Mouse (Mus musculus): ENCODE measurements around the gene 9430097D07Rik.
A peak's percentile ranks its signal among the peaks of the same experiment; 100 is the strongest.

9430097D07Rik gene

DNA sequence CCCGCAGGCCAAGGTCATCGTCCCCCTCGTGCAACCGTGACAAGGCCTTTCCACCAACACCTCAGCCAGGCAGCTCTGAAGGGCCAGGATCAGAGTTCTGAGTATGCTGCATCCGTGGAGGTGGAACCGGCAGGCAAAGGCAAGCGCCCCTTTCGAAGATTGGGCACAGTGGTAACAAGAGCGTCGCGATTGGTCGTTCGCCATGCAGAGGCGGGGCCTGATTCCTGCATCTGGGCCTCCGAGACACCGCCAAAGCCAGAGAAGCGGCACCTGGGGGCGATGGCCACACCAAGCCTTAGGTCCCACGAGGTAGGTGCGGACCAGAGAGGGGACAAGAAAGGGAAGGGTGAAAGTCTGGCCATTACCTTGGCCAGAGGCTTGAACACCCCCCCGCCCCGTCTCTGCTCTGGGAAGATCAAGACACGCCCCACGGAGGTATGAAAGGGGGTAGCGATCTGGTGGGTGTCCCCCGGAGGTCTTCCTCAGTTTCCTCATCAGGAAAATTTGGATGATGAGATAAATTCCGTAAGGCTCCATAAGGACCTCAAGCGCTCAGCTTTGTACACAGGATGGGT, at the start of gene 9430097D07Rik:
TSS of gene 9430097D07Rik (minus strand) at position 99 of the 575 bp plus-strand sequence.
- DNase-seq (ENCODE audit: extremely low spot score): peak; percentile 70

DNA sequence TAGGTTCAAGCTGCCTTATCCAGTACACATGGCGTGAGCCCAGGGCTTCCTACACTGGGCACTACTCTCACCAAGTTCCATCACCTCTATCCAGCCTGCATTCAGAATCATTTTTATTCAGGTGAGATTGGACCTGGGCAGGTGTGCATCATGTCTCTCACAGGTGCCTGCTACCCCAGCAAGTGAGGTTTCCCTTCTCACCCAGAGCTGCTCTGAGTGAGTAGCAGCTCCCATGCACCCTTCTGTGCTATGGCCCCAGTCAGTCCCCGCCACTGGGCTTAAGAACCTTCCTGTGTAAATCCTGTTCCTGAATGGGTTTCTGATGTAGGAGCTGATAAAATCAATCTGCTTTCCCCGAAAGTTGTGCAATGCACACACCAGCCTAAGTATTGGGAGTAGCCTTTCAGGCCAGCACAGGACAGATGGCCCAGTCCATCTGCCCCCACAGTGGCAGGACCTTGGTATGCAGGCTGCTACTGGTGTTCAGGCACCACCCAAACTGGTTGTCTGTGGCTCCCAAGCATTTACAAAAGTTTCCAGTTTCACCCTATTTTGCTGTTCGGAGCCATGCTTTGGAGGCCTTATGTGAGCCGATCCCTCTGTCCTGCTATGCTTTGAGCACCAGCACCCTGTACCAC, 48.7 kb upstream of the 9430097D07Rik start:
- no peak for DNase-seq (ENCODE audit: extremely low spot score)

DNA sequence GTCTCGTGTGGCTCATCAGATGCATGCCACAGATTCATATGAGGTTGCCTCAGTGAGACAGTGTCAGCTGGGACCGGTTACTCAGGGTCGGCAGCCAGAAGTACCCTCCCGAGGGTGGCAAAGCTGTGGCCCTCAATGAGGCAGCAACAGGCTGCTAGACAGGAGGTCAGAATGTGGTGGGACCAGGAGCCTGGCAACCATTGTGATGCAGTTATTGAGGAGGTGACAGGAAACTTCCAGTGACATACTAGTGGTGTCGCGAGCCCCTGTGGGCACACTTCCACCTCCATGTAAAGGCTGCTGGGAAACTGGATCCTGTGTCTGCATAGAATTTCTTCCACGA, 46.0 kb upstream of the 9430097D07Rik start, which contains the start of gene Ak1:
TSS of gene Ak1 (plus strand) at position 242 of the 343 bp plus-strand sequence.
- DNase-seq (ENCODE audit: extremely low spot score): no peak

GRCm38 (mm10) chr2:32620682-32621516, 45.4 kb upstream of the 9430097D07Rik start:
- peak; percentile 65 for DNase-seq (ENCODE audit: extremely low spot score)

DNA sequence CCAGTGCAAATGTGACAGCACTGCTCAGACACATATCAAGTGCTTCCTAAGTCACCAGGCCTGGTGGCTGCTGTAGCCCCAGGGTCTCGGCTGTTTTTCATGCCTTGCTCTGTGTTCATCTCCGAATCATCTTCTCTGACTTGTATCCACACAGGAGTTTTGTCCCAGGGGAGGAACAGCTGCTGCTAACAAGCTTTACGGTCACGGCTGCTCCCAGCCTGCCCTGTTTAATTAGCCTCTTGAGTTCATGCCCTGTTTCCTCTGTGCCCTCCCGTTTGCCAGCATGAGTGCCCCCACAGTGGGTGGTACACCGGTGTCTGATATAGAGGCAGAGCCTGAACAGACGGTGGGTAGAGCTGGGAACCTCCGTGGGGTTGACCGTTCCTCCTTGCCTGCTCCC, 42.6 kb upstream of the 9430097D07Rik start:
- no peak for DNase-seq (ENCODE audit: extremely low spot score)

- no peak for DNase-seq (ENCODE audit: extremely low spot score)
Observed at GRCm38 (mm10) chr2:32617601-32618000, 42.1 kb upstream of the 9430097D07Rik start.

GRCm38 (mm10) chr2:32617109-32617508, 41.6 kb upstream of the 9430097D07Rik start:
- DNase-seq (ENCODE audit: extremely low spot score): no peak

- no peak for DNase-seq (ENCODE audit: extremely low spot score)
Observed at GRCm38 (mm10) chr2:32612274-32612673, 36.8 kb upstream of the 9430097D07Rik start.

- peak; percentile 65 for DNase-seq (ENCODE audit: extremely low spot score)
Observed at GRCm38 (mm10) chr2:32610610-32611229, 35.2 kb upstream of the 9430097D07Rik start.

GRCm38 (mm10) chr2:32608778-32609435, 33.4 kb upstream of the 9430097D07Rik start:
- no peak for DNase-seq (ENCODE audit: extremely low spot score)

DNA sequence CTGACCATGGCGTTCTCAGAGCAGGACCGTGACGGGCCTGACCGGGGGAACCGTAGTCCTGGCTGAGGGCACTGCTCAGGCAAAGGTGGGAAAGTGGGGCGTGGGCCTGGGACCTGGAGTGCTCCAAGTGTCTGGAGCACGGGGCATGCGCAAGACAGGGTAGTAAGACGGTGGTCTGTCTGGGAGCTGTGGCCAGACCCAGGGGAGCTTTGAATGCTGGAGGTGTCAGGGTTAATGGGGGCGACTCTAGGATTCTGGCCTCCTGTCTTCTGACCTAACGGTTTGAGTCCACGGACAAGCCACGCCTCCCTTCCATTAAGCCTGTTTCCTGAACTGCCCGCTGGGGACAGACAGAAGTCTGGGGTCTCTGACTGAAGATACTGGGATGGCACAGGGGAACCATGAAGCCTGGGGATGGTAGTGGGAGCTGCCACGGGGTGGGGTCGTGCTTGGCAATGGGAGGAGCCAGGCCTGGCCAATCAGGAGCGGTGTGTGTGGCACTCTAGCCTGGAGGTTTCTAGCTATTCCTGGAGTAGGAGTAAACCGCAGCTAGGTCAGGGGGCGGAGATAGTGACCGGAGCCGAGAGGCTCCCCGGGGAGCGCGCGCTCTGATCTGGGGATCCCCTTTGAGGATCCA, 32.8 kb upstream of the 9430097D07Rik start:
- peak; percentile 79 for DNase-seq (ENCODE audit: extremely low spot score)

DNA sequence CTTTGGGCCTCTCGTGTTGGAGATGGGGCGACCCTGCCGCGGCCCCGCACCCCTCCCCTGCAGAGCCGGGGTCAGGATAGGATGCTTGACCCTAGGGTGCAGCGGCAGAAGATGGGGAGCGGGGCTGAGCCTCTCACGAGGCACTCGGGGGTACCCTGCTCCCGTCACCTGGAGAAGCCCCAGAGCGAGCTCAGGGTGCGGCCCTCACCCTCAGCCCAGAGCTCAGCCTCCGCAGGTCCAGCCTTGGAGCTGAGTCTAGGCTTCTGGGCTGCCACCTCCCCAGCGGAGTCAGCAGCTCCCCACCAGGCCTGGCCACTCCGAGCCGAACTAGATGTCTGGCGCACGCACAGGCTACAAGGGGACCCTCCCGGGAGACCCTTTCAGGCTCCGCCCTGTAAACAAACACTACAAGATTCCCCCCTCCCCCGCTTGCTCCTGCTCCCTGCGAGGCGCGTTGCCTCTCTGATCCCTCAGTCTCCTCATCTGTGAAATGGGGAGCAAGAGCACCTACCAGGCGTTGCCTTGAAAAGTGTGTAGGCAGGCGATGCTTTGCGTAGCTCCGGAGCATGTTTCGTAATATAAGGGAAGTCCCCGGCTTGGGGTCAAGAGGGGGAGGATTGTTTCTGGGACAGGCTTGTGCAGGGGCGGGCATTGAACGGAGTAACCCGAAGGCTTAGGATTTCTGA, 31.9 kb upstream of the 9430097D07Rik start:
- peak; percentile 67 for DNase-seq (ENCODE audit: extremely low spot score)

- peak; percentile 81 for DNase-seq (ENCODE audit: extremely low spot score)
Observed at GRCm38 (mm10) chr2:32606161-32607142, 31.0 kb upstream of the 9430097D07Rik start.

- no peak for DNase-seq (ENCODE audit: extremely low spot score)
Observed at GRCm38 (mm10) chr2:32604631-32605030, 29.1 kb upstream of the 9430097D07Rik start.

DNA sequence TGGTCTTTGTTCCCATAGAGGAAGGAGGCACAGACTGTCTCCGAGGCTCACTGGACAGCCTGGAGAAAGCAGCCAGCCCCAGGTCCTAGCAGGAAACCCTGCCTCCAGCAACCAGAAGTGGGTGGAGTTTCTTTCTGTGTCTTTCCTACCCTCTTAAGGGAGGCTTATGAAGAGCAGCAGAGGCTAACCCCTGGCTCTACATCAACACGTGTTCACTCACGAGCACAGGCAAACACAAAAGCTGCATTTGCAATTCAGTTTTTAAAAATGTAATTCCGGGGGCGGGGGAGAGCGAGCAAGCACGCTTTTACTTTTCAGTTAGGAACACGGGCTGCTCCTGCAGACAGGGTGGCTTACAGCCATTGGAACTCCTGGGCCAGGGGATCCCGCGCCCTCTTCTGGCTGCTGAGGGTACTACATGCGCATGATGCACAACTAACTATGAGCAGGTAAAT, 27.1 kb upstream of the 9430097D07Rik start:
- peak; percentile 93 for DNase-seq (ENCODE audit: extremely low spot score)

DNA sequence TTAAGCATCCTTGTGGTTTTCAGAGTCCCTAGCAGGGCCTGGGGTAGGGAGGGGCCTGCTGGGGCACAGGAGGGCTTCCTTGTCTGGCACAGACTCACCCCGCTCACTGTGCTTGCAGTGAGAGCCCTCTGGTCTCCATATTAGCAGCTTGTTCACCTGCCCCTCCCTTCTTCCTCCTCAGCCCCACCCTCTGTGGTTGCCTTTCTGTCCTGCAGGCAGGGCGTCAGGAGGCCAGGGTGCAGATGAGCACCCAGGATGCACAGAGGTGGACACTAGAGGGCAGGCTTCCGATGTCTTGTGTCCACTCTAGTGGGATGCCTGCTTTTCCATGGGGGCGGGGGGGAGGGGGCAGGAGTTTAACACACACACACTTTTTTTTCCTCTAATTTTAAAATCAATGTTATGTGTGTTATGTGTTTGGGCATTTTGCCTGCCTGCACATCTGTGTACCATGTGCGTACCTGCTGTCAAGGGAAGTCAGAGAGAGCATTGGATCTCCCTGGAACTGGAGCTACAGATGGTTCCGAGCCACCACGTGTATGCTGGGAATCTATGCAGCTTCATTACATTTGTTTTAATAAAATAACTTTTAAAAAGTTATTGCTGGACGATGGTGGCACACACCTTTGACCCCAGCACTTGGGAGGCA, 26.1 kb upstream of the 9430097D07Rik start:
- no peak for DNase-seq (ENCODE audit: extremely low spot score)

- no peak for DNase-seq (ENCODE audit: extremely low spot score)
Observed at GRCm38 (mm10) chr2:32599409-32599808, 23.9 kb upstream of the 9430097D07Rik start, which contains the start of gene St6galnac6. Gene St6galnac6 (plus strand): TSS chr2:32599709.

GRCm38 (mm10) chr2:32598506-32598905, 23.0 kb upstream of the 9430097D07Rik start:
- DNase-seq (ENCODE audit: extremely low spot score): no peak

- no peak for DNase-seq (ENCODE audit: extremely low spot score)
Observed at GRCm38 (mm10) chr2:32597699-32598098, 22.2 kb upstream of the 9430097D07Rik start.
